Mouse (Mus musculus) kidney, adult 2 months (tissue): ENCODE results near the gene Cytip. TPM values are rescaled to one million over a fixed set of nuclear protein-coding genes. Genes with fewer than 3 reads are reported as not detected.

Experiments
- DNase-seq: peaks from one replicate; pipeline ENCODE4 v3.0.0; 2021
- H3K27ac ChIP-seq: fragments of 200-500 bp; 2 replicates; pipeline ENCODE4 v1.5.1; 2012; ENCODE audit warnings: low read depth, low read length, control low read depth, inconsistent platforms; ENCODE audit not compliant: insufficient read depth
- H3K27me3 ChIP-seq: fragments of 200-500 bp; replicated peaks from 2 replicates; pipeline ENCODE4 v1.6.1; 2012; ENCODE audit warnings: mild to moderate bottlenecking, moderate library complexity, low read length, inconsistent platforms; ENCODE audit not compliant: control insufficient read depth, insufficient read depth
- H3K36me3 ChIP-seq: fragments of 200-500 bp; 2 replicates; pipeline ENCODE4 v1.6.1; 2012; ENCODE audit warnings: mild to moderate bottlenecking, moderate library complexity, low read length, inconsistent platforms; ENCODE audit not compliant: control insufficient read depth, insufficient read depth
- H3K4me1 ChIP-seq: fragments of 200-500 bp; 2 replicates; pipeline ENCODE4 v1.6.1; 2011; ENCODE audit warnings: low read length; ENCODE audit not compliant: control insufficient read depth, insufficient read depth
- H3K4me3 ChIP-seq: fragments of 200-500 bp; 2 replicates; pipeline ENCODE4 v1.5.1; 2011; ENCODE audit warnings: mild to moderate bottlenecking, low read depth, low read length, control low read depth; ENCODE audit not compliant: insufficient read depth
- CTCF ChIP-seq: fragments of 200-500 bp; conservative IDR thresholded peaks from 2 replicates; pipeline ENCODE4 v1.5.1; 2011; ENCODE audit warnings: low read depth, mild to moderate bottlenecking, control low read depth, low read length, moderate library complexity, mixed read lengths; ENCODE audit not compliant: insufficient read depth, insufficient read length
- POLR2A ChIP-seq: fragments of 200-500 bp; IDR thresholded peaks from one replicate; pipeline ENCODE4 v1.6.1; 2011; ENCODE audit warnings: low read depth, low read length, control low read depth
- WGBS: fragments of 180-500 bp; shearing (Covaris S2); methylation state at CpG from one replicate; pipeline ENCODE4 v1.1.7; 2018; 5-methylcytosine and 5-hydroxymethylcytosine counted together
- polyA plus RNA-seq: library from polyadenylated mRNA; depleted of rRNA; stranded (reverse); fragments of >200 nt; gene quantifications from 2 replicates; pipeline ENCODE4 v1.2.3, GENCODE M21; 2012; rRNA removed

Gene Cytip
- polyA plus RNA-seq, 1 experiment = 22.0 TPM

GRCm38 (mm10) chr2:58107046-58107445 is 88.3 kb downstream of the Cytip start:
- no peaks in the 10 kb centered on the region for H3K4me1 ChIP-seq
- no peak for DNase-seq
- H3K27ac ChIP-seq = no peak overlapping the region
- H3K4me3 ChIP-seq = no peak overlapping the region
- TF ChIP-seq CTCF = no peak
- TF ChIP-seq POLR2A = no peak
- H3K27me3 ChIP-seq = no peaks in the 10 kb centered on the region
- WGBS = 84% methylated on average over 6 of the region's 6 CpGs
- no peaks in the 10 kb centered on the region for H3K36me3 ChIP-seq

GRCm38 (mm10) chr2:58094818-58095217 is 100.5 kb downstream of the Cytip start:
- Histone ChIP-seq H3K4me1 (no peaks in the 10 kb centered on the region), H3K36me3 (no peaks in the 10 kb centered on the region), H3K4me3 (no peak overlapping the region), H3K27ac (no peak overlapping the region), H3K27me3 (no peaks in the 10 kb centered on the region)
- DNase-seq = no peak
- 40% methylated on average over 1 of the region's 1 CpGs for WGBS
- no peak for TF ChIP-seq POLR2A
- no peak for TF ChIP-seq CTCF

GRCm38 (mm10) chr2:58086420-58086819 is 108.9 kb downstream of the Cytip start:
- Histone ChIP-seq H3K4me3 (no peak overlapping the region), H3K36me3 (no peaks in the 10 kb centered on the region), H3K4me1 (no peaks in the 10 kb centered on the region), H3K27ac (no peak overlapping the region), H3K27me3 (no peaks in the 10 kb centered on the region)
- WGBS = 87% methylated on average over 1 of the region's 1 CpGs
- no peak for DNase-seq
- TF ChIP-seq CTCF = no peak
- no peak for TF ChIP-seq POLR2A

- no peak for DNase-seq
- no peaks in the 10 kb centered on the region for H3K4me1 ChIP-seq
- no peaks in the 10 kb centered on the region for H3K36me3 ChIP-seq
- TF ChIP-seq POLR2A (no peak), CTCF (no peak)
- no peak overlapping the region for H3K27ac ChIP-seq
- no peak overlapping the region for H3K4me3 ChIP-seq
- 57% methylated on average over 1 of the region's 1 CpGs for WGBS
- H3K27me3 ChIP-seq = no peaks in the 10 kb centered on the region
Observed at GRCm38 (mm10) chr2:58079849-58080248, 115.5 kb downstream of the Cytip start.

Other genes starting within 250 kb of the Cytip start
- 0.02 and 0.04 TPM in 2 replicates for gene Galnt5, start 197.6 kb downstream of the Cytip start, polyA plus RNA-seq
- gene Ermn, start 142.7 kb downstream of the Cytip start, polyA plus RNA-seq = not detected in 2 replicates
- gene Acvr1c, start 162.4 kb upstream of the Cytip start, polyA plus RNA-seq = 0.53 and 1.6 TPM in 2 replicates